Mouse (Mus musculus) hindbrain, embryonic 11.5 days (tissue): ENCODE measurements at regions not wholly inside any gene's neighbourhood (a gene's known extent, or its start where the extent isn't known, plus 50 kb on each side); places are given as distances from the start of the nearest gene placed in this dataset.

Experiments used
- ATAC-seq: fragments of 200-750 bp; cut with Nextera tagmentation; 2 replicates; pipeline ENCODE4 v1.8.0; 2017; ENCODE audit warnings: mild to moderate bottlenecking, moderate TSS enrichment, moderate library complexity; ENCODE audit not compliant: low FRiP score
- DNase-seq: peaks from one replicate; pipeline ENCODE4 v3.0.0-alpha.2; 2015; ENCODE audit warnings: low spot score
- H3K27ac ChIP-seq: fragments of 300-500 bp; sonication (generic); 2 replicates; pipeline ENCODE4 v1.5.1; 2014; ENCODE audit warnings: mild to moderate bottlenecking, low read depth, low read length
- H3K27me3 ChIP-seq: fragments of 300-500 bp; sonication (generic); 2 replicates; pipeline ENCODE4 v1.6.1; 2014; ENCODE audit warnings: mild to moderate bottlenecking, low read length, moderate library complexity, mixed read lengths; ENCODE audit not compliant: control insufficient read depth, insufficient read depth
- H3K36me3 ChIP-seq: fragments of 300-500 bp; sonication (generic); 2 replicates; pipeline ENCODE4 v1.6.1; 2014; ENCODE audit warnings: mild to moderate bottlenecking, low read length, moderate library complexity, mixed read lengths; ENCODE audit not compliant: control insufficient read depth, insufficient read depth
- H3K4me1 ChIP-seq: fragments of 300-500 bp; sonication (generic); replicated peaks from 2 replicates; pipeline ENCODE4 v1.6.1; 2014; ENCODE audit warnings: low read length, mixed read lengths; ENCODE audit not compliant: control insufficient read depth, insufficient read depth
- H3K4me2 ChIP-seq: fragments of 300-500 bp; sonication (generic); replicated peaks from 2 replicates; pipeline ENCODE4 v1.6.1; 2014; ENCODE audit warnings: mild to moderate bottlenecking, low read depth, low read length
- H3K4me3 ChIP-seq: fragments of 300-500 bp; sonication (generic); 2 replicates; pipeline ENCODE4 v1.5.1; 2014; ENCODE audit warnings: low read depth, low read length
- H3K9ac ChIP-seq: fragments of 300-500 bp; sonication (generic); 2 replicates; pipeline ENCODE4 v1.6.1; 2014; ENCODE audit warnings: low read depth, low read length
- H3K9me3 ChIP-seq: fragments of 300-500 bp; sonication (generic); 2 replicates; pipeline ENCODE4 v1.6.1; 2016; ENCODE audit warnings: low read length; ENCODE audit not compliant: control insufficient read depth
- WGBS: fragments of 180-500 bp; shearing (Covaris S2); extraction: QIAGEN DNeasy Blood & Tissue Kit; methylation state at CpG from one replicate; pipeline ENCODE4 v1.1.7; 2014; 5-methylcytosine and 5-hydroxymethylcytosine counted together

- ATAC-seq (no peak), DNase-seq (no peak)
- Histone ChIP-seq H3K4me2 (no peak overlapping the region), H3K4me3 (no peak overlapping the region), H3K27ac (no peak overlapping the region), H3K4me1 (no peaks in the 10 kb centered on the region), H3K9me3 (no peaks in the 10 kb centered on the region), H3K36me3 (no peaks in the 10 kb centered on the region), H3K27me3 (no peaks in the 10 kb centered on the region), H3K9ac (no peak overlapping the region)
- 82% methylated on average over 1 of the region's 1 CpGs for WGBS
Measured at GRCm38 (mm10) chr13:110450526-110450925, 55.7 kb downstream of the Plk2 start.

GRCm38 (mm10) chr13:110452009-110452525, 57.2 kb downstream of the Plk2 start:
- no peaks in the 10 kb centered on the region for H3K36me3 ChIP-seq
- no peak overlapping the region for H3K9ac ChIP-seq
- WGBS, result 73% methylated on average over 6 of the region's 6 CpGs
- DNase-seq, result no peak
- H3K27ac ChIP-seq, result no peak overlapping the region
- no peaks in the 10 kb centered on the region for H3K27me3 ChIP-seq
- H3K4me3 ChIP-seq, result no peak overlapping the region
- H3K4me2 ChIP-seq, result no peak overlapping the region
- no peak for ATAC-seq
- H3K9me3 ChIP-seq, result no peaks in the 10 kb centered on the region
- no peaks in the 10 kb centered on the region for H3K4me1 ChIP-seq

GRCm38 (mm10) chr13:110455085-110455484, 60.2 kb downstream of the Plk2 start:
- 79% methylated on average over 4 of the region's 4 CpGs for WGBS
- no peak for DNase-seq
- no peak overlapping the region for H3K27ac ChIP-seq

GRCm38 (mm10) chr13:110455569-110456196, 60.8 kb downstream of the Plk2 start:
- Histone ChIP-seq H3K4me1 (no peaks in the 10 kb centered on the region), H3K27ac (no peak overlapping the region), H3K4me2 (no peak overlapping the region), H3K9ac (no peak overlapping the region), H3K27me3 (no peaks in the 10 kb centered on the region), H3K9me3 (no peaks in the 10 kb centered on the region), H3K36me3 (no peaks in the 10 kb centered on the region), H3K4me3 (no peak overlapping the region)
- 74% methylated on average over 5 of the region's 5 CpGs for WGBS
- ATAC-seq, result no peak
- DNase-seq, result no peak

More at GRCm38 (mm10) chr13:110455085-110455484, 60.2 kb downstream of the Plk2 start:
- no peaks in the 10 kb centered on the region for H3K27me3 ChIP-seq
- H3K4me2 ChIP-seq, result no peak overlapping the region
- H3K9me3 ChIP-seq, result no peaks in the 10 kb centered on the region
- no peak overlapping the region for H3K9ac ChIP-seq
- no peaks in the 10 kb centered on the region for H3K36me3 ChIP-seq
- ATAC-seq, result no peak
- H3K4me1 ChIP-seq, result no peaks in the 10 kb centered on the region
- H3K4me3 ChIP-seq, result no peak overlapping the region

GRCm38 (mm10) chr13:110458701-110459100, 63.9 kb downstream of the Plk2 start:
- DNase-seq, result no peak
- H3K9me3 ChIP-seq, result no peaks in the 10 kb centered on the region
- H3K4me2 ChIP-seq, result no peak overlapping the region
- H3K9ac ChIP-seq, result no peak overlapping the region
- no peak overlapping the region for H3K27ac ChIP-seq
- ATAC-seq, result no peak
- H3K4me1 ChIP-seq, result no peaks in the 10 kb centered on the region
- WGBS, result 82% methylated on average over 4 of the region's 4 CpGs
- H3K4me3 ChIP-seq, result no peak overlapping the region
- no peaks in the 10 kb centered on the region for H3K27me3 ChIP-seq
- H3K36me3 ChIP-seq, result no peaks in the 10 kb centered on the region

- no peak for ATAC-seq
- WGBS, result 81% methylated on average over 13 of the region's 13 CpGs
Measured at GRCm38 (mm10) chr13:110461581-110461980, 66.7 kb downstream of the Plk2 start.

GRCm38 (mm10) chr13:110471526-110471925, 76.7 kb downstream of the Plk2 start:
- Histone ChIP-seq H3K27me3 (no peaks in the 10 kb centered on the region), H3K36me3 (no peaks in the 10 kb centered on the region), H3K4me1 (no peaks in the 10 kb centered on the region), H3K4me2 (no peak overlapping the region), H3K9me3 (no peaks in the 10 kb centered on the region), H3K9ac (no peak overlapping the region), H3K4me3 (no peak overlapping the region), H3K27ac (no peak overlapping the region)
- 75% methylated on average over 4 of the region's 4 CpGs for WGBS
- no peak for ATAC-seq
- DNase-seq, result no peak

More at GRCm38 (mm10) chr13:110461581-110461980, 66.7 kb downstream of the Plk2 start:
- Histone ChIP-seq H3K4me2 (no peak overlapping the region), H3K9ac (no peak overlapping the region), H3K9me3 (no peaks in the 10 kb centered on the region), H3K27me3 (no peaks in the 10 kb centered on the region), H3K36me3 (no peaks in the 10 kb centered on the region), H3K27ac (no peak overlapping the region), H3K4me3 (no peak overlapping the region), H3K4me1 (no peaks in the 10 kb centered on the region)
- DNase-seq, result no peak

GRCm38 (mm10) chr13:110477709-110478108, 82.9 kb downstream of the Plk2 start:
- Histone ChIP-seq H3K9me3 (no peaks in the 10 kb centered on the region), H3K9ac (no peak overlapping the region), H3K4me2 (no peak overlapping the region), H3K4me1 (no peaks in the 10 kb centered on the region), H3K36me3 (no peaks in the 10 kb centered on the region), H3K27ac (no peak overlapping the region), H3K27me3 (no peaks in the 10 kb centered on the region), H3K4me3 (no peak overlapping the region)
- DNase-seq, result no peak
- WGBS, result 94% methylated on average over 5 of the region's 5 CpGs
- no peak for ATAC-seq

- no peaks in the 10 kb centered on the region for H3K27me3 ChIP-seq
- 93% methylated on average over 5 of the region's 6 CpGs for WGBS
- H3K4me1 ChIP-seq, result no peaks in the 10 kb centered on the region
- no peak overlapping the region for H3K9ac ChIP-seq
- DNase-seq (no peak), ATAC-seq (no peak)
- H3K27ac ChIP-seq, result no peak overlapping the region
- H3K9me3 ChIP-seq, result no peaks in the 10 kb centered on the region
- H3K36me3 ChIP-seq, result no peaks in the 10 kb centered on the region
- H3K4me3 ChIP-seq, result no peak overlapping the region
- H3K4me2 ChIP-seq, result no peak overlapping the region
Measured at GRCm38 (mm10) chr13:110484358-110484940, 89.6 kb downstream of the Plk2 start.
